Mouse (Mus musculus) hindbrain, postnatal 0 days (tissue): ENCODE data around the gene Mad1l1. TPM values are rescaled to one million over a fixed set of nuclear protein-coding genes. Genes with fewer than 3 reads are reported as not detected.

Experiments
- ATAC-seq: fragments of 200-750 bp; cut with Nextera tagmentation; 2 replicates; pipeline ENCODE4 v1.8.0; 2017; ENCODE audit warnings: mild to moderate bottlenecking, moderate TSS enrichment, moderate library complexity
- DNase-seq: peaks from one replicate; pipeline ENCODE4 v3.0.0-alpha.2; 2015; ENCODE audit warnings: low spot score
- H3K27ac ChIP-seq: fragments of 300-500 bp; sonication (generic); 2 replicates; pipeline ENCODE4 v1.5.1; 2014; ENCODE audit warnings: mild to moderate bottlenecking
- H3K27me3 ChIP-seq: fragments of 300-500 bp; sonication (generic); 2 replicates; pipeline ENCODE4 v1.6.1; 2014; ENCODE audit warnings: low read length, mixed read lengths; ENCODE audit not compliant: insufficient read depth
- H3K36me3 ChIP-seq: fragments of 300-500 bp; sonication (generic); 2 replicates; pipeline ENCODE4 v1.6.1; 2014; ENCODE audit warnings: low read length, mixed read lengths; ENCODE audit not compliant: insufficient read depth
- H3K4me1 ChIP-seq: fragments of 300-500 bp; sonication (generic); 2 replicates; pipeline ENCODE4 v1.6.1; 2014; ENCODE audit warnings: antibody characterized with exemption, low read length, mixed read lengths; ENCODE audit not compliant: insufficient read depth
- H3K4me2 ChIP-seq: fragments of 300-500 bp; sonication (generic); 2 replicates; pipeline ENCODE4 v1.6.1; 2014; ENCODE audit warnings: low read depth, mild to moderate bottlenecking, low read length, moderate library complexity, mixed read lengths
- H3K4me3 ChIP-seq: fragments of 300-500 bp; sonication (generic); 2 replicates; pipeline ENCODE4 v1.5.1; 2014; ENCODE audit warnings: low read length
- H3K9ac ChIP-seq: fragments of 300-500 bp; sonication (generic); replicated peaks from 2 replicates; pipeline ENCODE4 v1.6.1; 2014; ENCODE audit warnings: mild to moderate bottlenecking, low read length, moderate library complexity, mixed read lengths
- H3K9me3 ChIP-seq: fragments of 300-500 bp; sonication (generic); 2 replicates; pipeline ENCODE4 v1.6.1; 2016; ENCODE audit warnings: low read length, mixed read lengths
- CTCF ChIP-seq: IDR thresholded peaks from 2 replicates; pipeline ENCODE4 v1.5.1; 2016; ENCODE audit warnings: antibody characterized with exemption, control low read depth, low read depth
- WGBS: fragments of 180-500 bp; shearing (Covaris S2); extraction: QIAGEN DNeasy Blood & Tissue Kit; methylation state at CpG from one replicate; pipeline ENCODE4 v1.1.7; 2014; 5-methylcytosine and 5-hydroxymethylcytosine counted together
- polyA plus RNA-seq: library from polyadenylated mRNA; unstranded; fragments of >200 nt; fragmentation: Nextera tagmentation; extraction: Ambion mirVana; gene quantifications from 2 replicates; pipeline ENCODE4 v1.2.1, GENCODE M21; 2015
- total RNA-seq: library from RNA; depleted of rRNA; stranded (reverse); fragments of >200 nt; gene quantifications from 2 replicates; pipeline ENCODE4 v1.2.3, GENCODE M21; 2014

Gene Mad1l1
- total and polyA plus RNA-seq, 2 experiments from 2014 or later, result 29.1 to 30.9 TPM

GRCm38 (mm10) chr5:140167531-140167930 lies 153.8 kb downstream of the Mad1l1 start:
- 77% methylated on average over 6 of the region's 6 CpGs for WGBS
- no peak overlapping the region for H3K4me2 ChIP-seq
- no peak overlapping the region for H3K27ac ChIP-seq
- H3K36me3 ChIP-seq, result no peaks in the 10 kb centered on the region
- no peak for DNase-seq
- H3K4me1 ChIP-seq, result no peaks in the 10 kb centered on the region
- no peaks in the 10 kb centered on the region for H3K9me3 ChIP-seq
- no peak overlapping the region for H3K9ac ChIP-seq
- H3K27me3 ChIP-seq, result no peaks in the 10 kb centered on the region
- no peak for TF ChIP-seq CTCF
- ATAC-seq, result no peak
- no peak overlapping the region for H3K4me3 ChIP-seq

DNA sequence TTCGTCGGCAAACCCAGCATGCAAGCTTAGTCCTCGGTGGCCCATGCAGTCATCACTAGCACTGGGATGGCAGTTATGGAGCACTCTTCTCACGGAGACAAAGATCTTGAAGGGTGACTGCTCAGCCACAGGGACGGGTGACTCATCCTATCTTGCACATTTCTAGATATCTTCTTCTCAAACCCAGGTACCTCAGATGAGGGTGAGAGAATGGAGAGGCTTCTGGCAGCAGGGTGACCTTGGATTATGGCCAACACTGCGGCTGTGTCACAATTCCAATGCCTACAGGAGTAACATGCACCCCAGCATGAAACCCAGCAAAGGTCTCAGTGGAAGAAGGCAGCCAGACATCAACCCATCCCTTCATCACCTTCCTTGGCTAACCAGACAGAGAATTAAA lies 154.3 kb downstream of the Mad1l1 start:
- no peak for ATAC-seq
- H3K27me3 ChIP-seq, result no peaks in the 10 kb centered on the region
- 87% methylated on average over 6 of the region's 6 CpGs for whole genome bisulfite sequencing
- no peak overlapping the region for H3K27ac ChIP-seq
- no peaks in the 10 kb centered on the region for H3K36me3 ChIP-seq
- H3K9ac ChIP-seq, result no peak overlapping the region
- H3K4me2 ChIP-seq, result no peak overlapping the region
- H3K9me3 ChIP-seq, result no peaks in the 10 kb centered on the region
- no peak for TF ChIP-seq CTCF
- H3K4me1 ChIP-seq, result no peaks in the 10 kb centered on the region
- H3K4me3 ChIP-seq, result no peak overlapping the region
- no peak for DNase-seq

- no peak overlapping the region for H3K4me3 ChIP-seq
- no peak for ATAC-seq
These were observed 157.4 kb downstream of the Mad1l1 start for GRCm38 (mm10) chr5:140163947-140164346.

DNA sequence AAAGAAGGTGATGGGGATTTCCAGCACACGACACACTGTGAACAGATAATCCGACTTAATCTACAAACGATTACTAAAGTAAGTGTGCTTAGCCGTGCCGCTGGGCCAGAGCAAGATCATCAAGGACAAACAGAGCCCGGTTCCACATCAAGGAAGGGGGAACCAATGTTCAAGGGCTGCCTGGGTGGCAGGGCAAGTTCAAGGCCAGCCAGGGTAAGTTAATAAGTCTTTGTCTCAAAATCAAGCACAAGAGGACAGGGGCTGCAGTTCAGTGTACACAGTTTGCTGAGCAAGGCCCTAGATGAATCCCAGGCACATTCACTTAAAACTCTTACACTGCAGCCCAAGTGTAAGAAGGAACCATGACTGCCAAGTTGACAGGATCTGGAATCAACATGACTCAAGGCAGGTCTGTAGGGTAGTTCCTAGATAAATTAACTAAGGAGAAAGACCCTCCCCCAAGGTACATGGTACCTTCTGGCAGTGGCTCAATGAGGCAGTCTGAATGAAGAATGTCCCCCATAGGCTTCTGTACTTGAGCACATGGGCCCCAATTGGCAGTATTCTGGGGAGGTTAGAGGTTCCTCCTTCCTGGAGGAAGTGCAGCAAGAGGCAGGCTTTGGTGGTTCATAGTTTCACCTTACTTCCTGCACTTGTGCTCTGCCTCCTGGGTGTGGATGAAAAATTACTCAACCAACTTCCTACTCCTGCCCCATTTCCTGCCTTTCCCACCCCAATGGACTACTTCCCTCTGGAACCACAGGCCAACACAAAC lies 159.1 kb downstream of the Mad1l1 start:
- no peak for TF ChIP-seq CTCF
- ATAC-seq (no peak), DNase-seq (no peak)
- H3K9ac ChIP-seq, result no peak overlapping the region
- no peaks in the 10 kb centered on the region for H3K9me3 ChIP-seq
- no peak overlapping the region for H3K4me3 ChIP-seq
- 88% methylated on average over 6 of the region's 6 CpGs for WGBS
- no peaks in the 10 kb centered on the region for H3K36me3 ChIP-seq
- H3K27me3 ChIP-seq, result no peaks in the 10 kb centered on the region
- H3K27ac ChIP-seq, result no peak overlapping the region
- no peaks in the 10 kb centered on the region for H3K4me1 ChIP-seq
- no peak overlapping the region for H3K4me2 ChIP-seq

More at GRCm38 (mm10) chr5:140163947-140164346, 157.4 kb downstream of the Mad1l1 start:
- H3K9me3 ChIP-seq, result no peaks in the 10 kb centered on the region
- H3K36me3 ChIP-seq, result no peaks in the 10 kb centered on the region
- H3K4me2 ChIP-seq, result no peak overlapping the region
- WGBS, result 80% methylated on average over 6 of the region's 6 CpGs
- H3K9ac ChIP-seq, result no peak overlapping the region
- no peak for TF ChIP-seq CTCF
- no peaks in the 10 kb centered on the region for H3K27me3 ChIP-seq
- no peaks in the 10 kb centered on the region for H3K4me1 ChIP-seq
- no peak overlapping the region for H3K27ac ChIP-seq
- no peak for DNase-seq

DNA sequence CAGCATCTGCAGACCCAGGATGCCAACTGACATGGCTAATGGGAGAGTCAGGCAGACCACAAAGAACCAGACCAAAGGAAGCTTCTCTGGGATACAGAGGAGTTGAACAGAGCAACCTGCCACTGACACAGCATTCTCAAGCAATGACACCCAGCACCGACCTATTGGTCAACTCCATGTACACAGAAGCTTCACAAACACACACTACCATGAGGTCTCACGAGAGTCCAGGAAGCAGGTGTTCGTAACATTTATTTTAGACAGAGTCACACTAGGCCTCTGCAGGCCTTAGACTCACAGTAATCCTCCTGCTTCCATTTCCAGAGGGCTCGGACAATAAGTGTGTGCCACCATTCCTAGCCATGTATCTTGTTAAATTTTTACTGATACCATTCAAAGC lies 162.3 kb downstream of the Mad1l1 start:
- Histone ChIP-seq H3K4me1 (no peaks in the 10 kb centered on the region), H3K27ac (no peak overlapping the region), H3K27me3 (no peaks in the 10 kb centered on the region), H3K36me3 (no peaks in the 10 kb centered on the region), H3K9ac (no peak overlapping the region), H3K4me2 (no peak overlapping the region), H3K4me3 (no peak overlapping the region), H3K9me3 (no peaks in the 10 kb centered on the region)
- DNase-seq (no peak), ATAC-seq (no peak)
- TF ChIP-seq CTCF, result no peak
- 95% methylated on average over 4 of the region's 4 CpGs for WGBS

DNA sequence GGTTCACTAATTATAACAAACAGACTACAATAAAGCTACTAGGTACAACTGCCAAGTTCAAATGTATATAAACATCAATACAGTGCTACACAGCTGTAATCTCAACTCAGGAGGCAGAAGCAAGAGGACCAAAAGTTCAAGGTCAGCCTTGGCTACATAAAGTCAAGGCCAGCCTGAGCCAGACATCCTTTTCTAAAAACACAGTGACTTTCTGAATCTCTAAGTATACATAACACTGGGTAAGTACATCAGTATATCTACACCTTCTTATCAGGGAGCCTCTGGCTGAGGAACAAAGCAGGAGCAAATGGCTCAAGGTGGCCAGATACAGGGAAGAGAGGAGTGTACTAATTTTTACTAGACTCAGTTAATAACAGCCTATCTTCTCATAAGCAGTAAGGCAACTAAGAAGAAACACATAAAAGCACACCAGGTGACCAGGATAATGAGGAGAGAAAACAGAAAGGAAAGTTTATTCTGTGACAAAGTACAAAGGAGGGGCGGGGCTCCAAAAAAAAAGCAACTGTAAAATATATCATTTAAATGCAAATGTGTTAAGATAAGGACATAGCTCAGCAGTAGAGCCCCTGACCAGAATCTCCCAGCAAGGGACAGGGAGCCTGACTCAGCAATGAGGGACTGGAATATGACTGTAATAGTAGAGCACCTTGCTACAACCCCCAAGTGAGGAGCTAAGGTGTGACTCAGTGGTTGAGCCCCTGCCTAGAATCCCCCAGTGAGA lies 163.3 kb downstream of the Mad1l1 start:
- no peaks in the 10 kb centered on the region for H3K4me1 ChIP-seq
- H3K4me2 ChIP-seq, result no peak overlapping the region
- no peak overlapping the region for H3K9ac ChIP-seq
- H3K4me3 ChIP-seq, result no peak overlapping the region
- ATAC-seq (no peak), DNase-seq (no peak)
- no peaks in the 10 kb centered on the region for H3K36me3 ChIP-seq
- no peak for TF ChIP-seq CTCF
- 88% methylated on average over 1 of the region's 1 CpGs for WGBS
- no peaks in the 10 kb centered on the region for H3K27me3 ChIP-seq
- H3K27ac ChIP-seq, result no peak overlapping the region
- no peaks in the 10 kb centered on the region for H3K9me3 ChIP-seq

DNA sequence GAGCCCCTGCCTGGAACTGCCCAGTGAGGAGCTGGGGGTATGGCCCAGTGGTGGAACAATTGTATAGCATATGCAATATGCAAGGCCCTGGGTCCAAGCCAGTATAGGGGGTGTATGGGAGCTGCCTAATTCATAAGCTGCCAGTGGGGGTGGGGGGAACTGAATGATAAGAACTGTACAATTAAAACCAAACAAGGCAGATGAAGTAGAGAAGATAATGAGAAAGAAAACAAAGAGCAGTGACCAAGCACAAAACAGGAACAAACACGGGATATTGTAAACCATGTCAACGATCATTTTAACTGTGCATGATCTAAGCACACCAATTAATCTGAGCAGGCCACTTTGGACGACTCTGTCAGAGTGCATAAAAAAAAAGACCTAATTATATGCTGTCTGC lies 167.2 kb downstream of the Mad1l1 start:
- no peak for TF ChIP-seq CTCF
- H3K9me3 ChIP-seq, result no peaks in the 10 kb centered on the region
- H3K4me2 ChIP-seq, result no peak overlapping the region
- 74% methylated on average over 3 of the region's 3 CpGs for WGBS
- H3K27me3 ChIP-seq, result no peaks in the 10 kb centered on the region
- no peak for ATAC-seq
- H3K9ac ChIP-seq, result no peak overlapping the region
- H3K4me1 ChIP-seq, result no peaks in the 10 kb centered on the region
- no peak overlapping the region for H3K4me3 ChIP-seq
- no peaks in the 10 kb centered on the region for H3K36me3 ChIP-seq
- H3K27ac ChIP-seq, result no peak overlapping the region
- no peak for DNase-seq
